Mouse (Mus musculus) myocyte (in vitro differentiated cells): Measurements from ENCODE around the gene Cog5.

Source experiments
- CEBPB ChIP-seq: IDR thresholded peaks from 2 replicates; pipeline ENCODE4 v1.6.1; 2011; ENCODE audit warnings: mild to moderate bottlenecking, moderate library complexity; ENCODE audit not compliant: poor library complexity, insufficient read depth, severe bottlenecking
- E2F4 ChIP-seq: IDR thresholded peaks from one replicate; pipeline ENCODE4 v1.6.1; 2011; ENCODE audit warnings: mild to moderate bottlenecking, control low read depth, moderate library complexity; ENCODE audit not compliant: insufficient read depth
- POLR2A ChIP-seq: IDR thresholded peaks from one replicate; pipeline ENCODE4 v1.6.1; 2011; ENCODE audit warnings: low read depth, mild to moderate bottlenecking, control low read depth, moderate library complexity; ENCODE audit not compliant: insufficient read length
- REST ChIP-seq: IDR thresholded peaks from one replicate; pipeline ENCODE4 v1.6.1; 2011; ENCODE audit warnings: mild to moderate bottlenecking, control low read depth, moderate library complexity; ENCODE audit not compliant: insufficient read depth, insufficient read length
- SRF ChIP-seq: IDR thresholded peaks from one replicate; pipeline ENCODE4 v1.6.1; 2011; ENCODE audit warnings: low read depth; ENCODE audit not compliant: control insufficient read depth, insufficient read length

- TF ChIP-seq POLR2A (peak; percentile 87), SRF (peak; percentile 90), CEBPB (peak; percentile 60; the same call in 1 of the 2 replicates), REST (no peak), E2F4 (no peak)
Measured at GRCm38 (mm10) chr12:31654197-31654964, at the start of gene Cog5, which contains the start of gene Dus4l.
